Mouse (Mus musculus) spleen, adult 2 months (tissue): ENCODE measurements at regions not wholly inside any gene's neighbourhood (a gene's known extent, or its start where the extent isn't known, plus 50 kb on each side); places are given as distances from the start of the nearest gene placed in this dataset.

Source experiments
- CTCF ChIP-seq: fragments of 200-500 bp; IDR thresholded peaks from 2 replicates; pipeline ENCODE4 v1.5.1; 2011; ENCODE audit warnings: mild to moderate bottlenecking, inconsistent platforms; ENCODE audit not compliant: insufficient read depth, insufficient read length, insufficient replicate concordance; ENCODE audit errors: extremely low read depth
- POLR2A ChIP-seq: fragments of 200-500 bp; IDR thresholded peaks from 2 replicates; pipeline ENCODE4 v1.6.1; 2011; ENCODE audit warnings: low read depth, low read length, inconsistent platforms

GRCm38 (mm10) chr6:100439071-100439737, 151.9 kb upstream of the Rybp start:
- no peak for TF ChIP-seq CTCF
- TF ChIP-seq POLR2A, result no peak
